Mouse (Mus musculus): ENCODE data around the gene Slc38a4.

DNA sequence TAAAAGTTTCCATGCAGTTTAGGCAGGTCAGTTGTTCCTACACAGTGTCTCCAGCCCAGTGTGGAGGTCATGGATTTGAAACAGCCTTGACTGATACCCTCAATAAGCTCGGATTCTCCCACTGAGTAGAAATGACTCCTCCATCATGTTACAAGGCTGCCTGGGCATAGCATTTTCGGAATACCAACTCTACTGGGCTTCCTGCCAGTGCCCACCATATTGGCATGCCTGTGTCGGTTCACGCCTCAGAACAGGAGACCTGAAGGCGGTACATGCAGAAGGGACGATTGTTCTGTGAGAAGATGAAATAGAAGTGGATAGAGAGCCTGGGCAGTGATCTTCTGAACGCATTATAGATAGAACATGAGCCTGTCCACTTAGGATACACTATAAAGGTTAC is 53.9 kb downstream of the Slc38a4 start:
- TF ChIP-seq POLR2A (IDR thresholded peaks at IDR 0.05; ENCODE audit: low read depth, low read length) (no peak), MEF2A (IDR thresholded peaks at IDR 0.05; ENCODE audit: borderline replicate concordance, low read depth, low read length) (no peak), CTCF (conservative IDR thresholded peaks at IDR 0.05 in 1 of 2, IDR thresholded peaks at IDR 0.05 in 1 of 2; ENCODE audit: low read depth in 2 of 2, low read length in 2 of 2) (no peak), HCFC1 (IDR thresholded peaks at IDR 0.05; ENCODE audit: low read depth, low read length) (no peak)
